ENCODE assay signal across 28 mouse cellular contexts in genomic region chr6:83703722-83704078, GRCm38 (mm10). TPM values are rescaled to one million over a fixed set of nuclear protein-coding genes. Genes with fewer than 3 reads are reported as not detected.
A peak's percentile ranks its signal among the peaks of the same experiment; 100 is the strongest.
DNase-seq lines count a peak whose midpoint lies in the region; ATAC-seq and TF ChIP-seq lines count a peak whose summit lies in the region.
"Had no signal": no experiment of that assay in that cellular context is flagged by ENCODE, and none has a peak within 500 bp of the region (broad histone marks: within the 10 kb centered on the region; RNA-seq: fewer than 3 reads in every experiment).

No protein-coding gene starts in this region.

- TF ChIP-seq CTCF in heart, adult 2 months (IDR thresholded peaks at IDR 0.05), result no peak

- H3K79me2 ChIP-seq in heart, adult 2 months (replicated peaks; ENCODE audit: control insufficient read depth, insufficient read depth, low read length), result no peaks in the 10 kb centered on the region

- no peak overlapping the region for H3K27ac ChIP-seq in forebrain, embryonic 11.5 days (ENCODE audit: low read depth, low read length)
- no peak overlapping the region for H3K27ac ChIP-seq in forebrain, embryonic 10.5 days
- H3K27ac ChIP-seq in intestine, embryonic 14.5 days (ENCODE audit: low read depth), result no peak overlapping the region
- H3K27ac ChIP-seq in intestine, embryonic 16.5 days (ENCODE audit: low read length), result no peak overlapping the region
- H3K27ac ChIP-seq in heart, adult 2 months, result no peak overlapping the region
- H3K27ac ChIP-seq: embryonic facial prominence, embryonic 15.5 days; forebrain, embryonic 12.5 days; gastrocnemius, adult 2 months; hindbrain, postnatal 0 days had no signal

- no peaks in the 10 kb centered on the region for H3K36me3 ChIP-seq in forebrain, embryonic 11.5 days (ENCODE audit: control insufficient read depth, insufficient read depth, low read length)
- H3K36me3 ChIP-seq in forebrain, embryonic 10.5 days (replicated peaks), result no peaks in the 10 kb centered on the region
- H3K36me3 ChIP-seq in intestine, embryonic 14.5 days (ENCODE audit: control insufficient read depth, insufficient read depth, low read length), result no peaks in the 10 kb centered on the region
- no peaks in the 10 kb centered on the region for H3K36me3 ChIP-seq in intestine, embryonic 16.5 days (ENCODE audit: control insufficient read depth, insufficient read depth, low read length)
- no peaks in the 10 kb centered on the region for H3K36me3 ChIP-seq in heart, adult 2 months (ENCODE audit: control insufficient read depth, insufficient read depth, low read length)
- H3K36me3 ChIP-seq: embryonic facial prominence, embryonic 15.5 days; forebrain, embryonic 12.5 days; G1E had no signal

- H3K27me3 ChIP-seq in forebrain, embryonic 11.5 days (ENCODE audit: control insufficient read depth, insufficient read depth, low read length), result peaks cover 87% of the 10 kb centered on the region
- H3K27me3 ChIP-seq in forebrain, embryonic 10.5 days (ENCODE audit: poor library complexity, severe bottlenecking), result peaks cover 100% of the 10 kb centered on the region
- peaks cover 95% of the 10 kb centered on the region for H3K27me3 ChIP-seq in intestine, embryonic 14.5 days (replicated peaks; ENCODE audit: control insufficient read depth, insufficient read depth, low read length)
- peaks cover 81% of the 10 kb centered on the region for H3K27me3 ChIP-seq in intestine, embryonic 16.5 days (replicated peaks; ENCODE audit: control insufficient read depth, insufficient read depth, low read length)
- peaks cover 24% of the 10 kb centered on the region for H3K27me3 ChIP-seq in heart, adult 2 months (ENCODE audit: control insufficient read depth, insufficient read depth, low read length)

- peak; percentile 62 for DNase-seq in forebrain, embryonic 11.5 days (ENCODE audit: low spot score)
- no peak for DNase-seq in forebrain, embryonic 10.5 days (ENCODE audit: extremely low spot score, low spot score)
- peak; percentile 74 for DNase-seq in intestine, embryonic 14.5 days (ENCODE audit: low spot score)
- DNase-seq in induced T-regulatory cell, adult 2 months (ENCODE audit: low read depth), result peak; percentile 36
- DNase-seq in heart, adult 2 months, result no peak
- no peak for DNase-seq in retina, embryonic 14.5 days (ENCODE audit: low spot score)
- DNase-seq: adrenal gland, postnatal 25 days; B cell, adult 2 months; cerebellum, adult 18-20 months; cerebellum, adult 9-11 months; cerebellum, postnatal 36 days; gastrocnemius, adult 2 months; gastrocnemius, postnatal 25 days; heart, postnatal 10 days; heart, postnatal 4 days had no signal

- H3K9me3 ChIP-seq in forebrain, embryonic 11.5 days (ENCODE audit: control insufficient read depth, low read length), result no peaks in the 10 kb centered on the region
- H3K9me3 ChIP-seq in forebrain, embryonic 10.5 days, result peaks cover 6% of the 10 kb centered on the region; the same call in 1 of the 2 replicates
- H3K9me3 ChIP-seq in intestine, embryonic 14.5 days (ENCODE audit: control insufficient read depth, low read length), result no peaks in the 10 kb centered on the region
- H3K9me3 ChIP-seq in intestine, embryonic 16.5 days (ENCODE audit: control insufficient read depth, low read length), result no peaks in the 10 kb centered on the region
- H3K9me3 ChIP-seq: embryonic facial prominence, embryonic 15.5 days; forebrain, embryonic 12.5 days; G1E had no signal

- ATAC-seq in forebrain, embryonic 11.5 days (replicated peaks; ENCODE audit: low FRiP score), result no peak
- ATAC-seq in intestine, embryonic 14.5 days (replicated peaks; ENCODE audit: low FRiP score, low TSS enrichment, low read depth), result no peak
- no peak for ATAC-seq in intestine, embryonic 16.5 days
- ATAC-seq: activated CD4-positive, CD25-positive, alpha-beta regulatory T cell, adult 4 months; CD4-positive, CD25-positive, alpha-beta regulatory T cell, adult 4 months; hindbrain, postnatal 0 days; intestine, postnatal 0 days had no signal

- H3K4me1 ChIP-seq in forebrain, embryonic 11.5 days (replicated peaks; ENCODE audit: control insufficient read depth, insufficient read depth, low read length), result 0 out of 2 replicates have a peak, but pooled peaks cover 3% of the 10 kb centered on the region
- H3K4me1 ChIP-seq in forebrain, embryonic 10.5 days, result peaks cover 7% of the 10 kb centered on the region
- H3K4me1 ChIP-seq in intestine, embryonic 14.5 days (replicated peaks; ENCODE audit: control insufficient read depth, insufficient read depth, low read length), result no peaks in the 10 kb centered on the region
- H3K4me1 ChIP-seq in intestine, embryonic 16.5 days (ENCODE audit: control insufficient read depth, insufficient read depth, low read length), result no peaks in the 10 kb centered on the region
- no peaks in the 10 kb centered on the region for H3K4me1 ChIP-seq in heart, adult 2 months (ENCODE audit: control insufficient read depth, insufficient read depth, low read length)

- H3K9ac ChIP-seq in forebrain, embryonic 11.5 days (ENCODE audit: low read length), result no peak overlapping the region
- no peak overlapping the region for H3K9ac ChIP-seq in intestine, embryonic 14.5 days (ENCODE audit: low read length)
- H3K9ac ChIP-seq in intestine, embryonic 16.5 days (ENCODE audit: low read depth, low read length), result no peak overlapping the region
- H3K9ac ChIP-seq in heart, adult 2 months (ENCODE audit: low read depth, low read length), result no peak overlapping the region
- H3K9ac ChIP-seq: embryonic facial prominence, embryonic 15.5 days; forebrain, embryonic 12.5 days had no signal

- no peak for TF ChIP-seq EP300 in heart, adult 2 months (IDR thresholded peaks at IDR 0.05; ENCODE audit: insufficient read depth, low read depth, low read length)

- intact Hi-C loops in heart, adult 2 months (cut with DNase I), result no loop called here

- TF ChIP-seq POLR2A in heart, adult 2 months (IDR thresholded peaks at IDR 0.05; ENCODE audit: insufficient read depth, low read depth, low read length), result no peak

- WGBS in forebrain, embryonic 11.5 days, result 1% methylated on average over 10 of the region's 10 CpGs
- 1% methylated on average over 10 of the region's 10 CpGs for WGBS in forebrain, embryonic 10.5 days
- WGBS in intestine, embryonic 14.5 days, result under 1% methylated on average over 10 of the region's 10 CpGs
- 2% methylated on average over 10 of the region's 10 CpGs for WGBS in intestine, embryonic 16.5 days
- 5% methylated on average over 10 of the region's 10 CpGs for WGBS in heart, adult 2 months

- no peak overlapping the region for H3K4me3 ChIP-seq in forebrain, embryonic 11.5 days (ENCODE audit: low read depth, low read length)
- no peak overlapping the region for H3K4me3 ChIP-seq in forebrain, embryonic 10.5 days
- no peak overlapping the region for H3K4me3 ChIP-seq in intestine, embryonic 14.5 days (ENCODE audit: low read depth, low read length)
- no peak overlapping the region for H3K4me3 ChIP-seq in intestine, embryonic 16.5 days (ENCODE audit: low read length)
- H3K4me3 ChIP-seq in heart, adult 2 months, result no peak overlapping the region
- H3K4me3 ChIP-seq: embryonic facial prominence, embryonic 15.5 days; erythroblast, embryonic 14.5 days; forebrain, embryonic 12.5 days; gastrocnemius, adult 2 months had no signal

- H3K4me2 ChIP-seq in forebrain, embryonic 11.5 days (ENCODE audit: low read depth, low read length, severe bottlenecking), result no peak overlapping the region
- H3K4me2 ChIP-seq in intestine, embryonic 14.5 days (ENCODE audit: low read length), result no peak overlapping the region
- no peak overlapping the region for H3K4me2 ChIP-seq in intestine, embryonic 16.5 days (ENCODE audit: low read depth, low read length)
- H3K4me2 ChIP-seq: embryonic facial prominence, embryonic 15.5 days; forebrain, embryonic 12.5 days had no signal

RNA-seq across cellular contexts. Expression of gene Vax2, which starts 7.4 kb away (rescaled TPM):
- polyA plus RNA-seq in forebrain, embryonic 11.5 days (2014; fragmentation: Nextera tagmentation; extraction: Ambion mirVana), result 0.21 and 0.60 TPM in 2 replicates
- 3.3 and 4.4 TPM in 2 replicates for polyA plus RNA-seq in forebrain, embryonic 10.5 days (2016; fragmentation: Nextera tagmentation; extraction: Ambion mirVana)
- polyA plus RNA-seq in intestine, embryonic 14.5 days (2014; fragmentation: Nextera tagmentation; extraction: Ambion mirVana), result not detected in 2 replicates
- polyA plus RNA-seq in intestine, embryonic 16.5 days (2015; fragmentation: Nextera tagmentation; extraction: Ambion mirVana), result not detected in 2 replicates
- not detected for total RNA-seq in heart, adult 2 months (2021)
- not detected in 2 replicates for polyA plus RNA-seq in heart, adult 2 months (2012; rRNA removed)
- total RNA-seq: adrenal gland, adult 18-20 months; adrenal gland, postnatal 25 days; G1E; gastrocnemius, adult 2 months; gastrocnemius, postnatal 25 days; granulocyte monocyte progenitor cell, adult 5-6 weeks; heart, postnatal 10 days; heart, postnatal 4 days; hindbrain, postnatal 0 days had no signal
- polyA plus RNA-seq: erythroblast, embryonic 14.5 days; G1E; heart, embryonic 14.5 days; hindbrain, postnatal 0 days; intestine, postnatal 0 days had no signal

RNA-seq across cellular contexts. Expression of gene Cd207, which starts 26.0 kb away (rescaled TPM):
- not detected in 2 replicates for polyA plus RNA-seq in forebrain, embryonic 11.5 days (2014; fragmentation: Nextera tagmentation; extraction: Ambion mirVana)
- not detected in 2 replicates for polyA plus RNA-seq in forebrain, embryonic 10.5 days (2016; fragmentation: Nextera tagmentation; extraction: Ambion mirVana)
- polyA plus RNA-seq in intestine, embryonic 14.5 days (2014; fragmentation: Nextera tagmentation; extraction: Ambion mirVana), result not detected in 2 replicates
- polyA plus RNA-seq in intestine, embryonic 16.5 days (2015; fragmentation: Nextera tagmentation; extraction: Ambion mirVana), result not detected in 2 replicates
- 1 to 10 TPM in 1 of 2 experiments, under 1 TPM in 1; 0.86 to 1.1 TPM for total RNA-seq in heart, adult 2 months (2021)
- polyA plus RNA-seq in heart, adult 2 months (2012; rRNA removed), result 1.6 and 4.2 TPM in 2 replicates
- total RNA-seq: adrenal gland, postnatal 25 days; G1E; gastrocnemius, adult 2 months; gastrocnemius, postnatal 25 days; granulocyte monocyte progenitor cell, adult 5-6 weeks; hindbrain, postnatal 0 days had no signal
- polyA plus RNA-seq: activated CD4-positive, CD25-positive, alpha-beta regulatory T cell, adult 4 months; CD4-positive, CD25-positive, alpha-beta regulatory T cell, adult 4 months; embryonic facial prominence, embryonic 11.5 days; embryonic facial prominence, embryonic 15.5 days; erythroblast, embryonic 14.5 days; forebrain, embryonic 12.5 days; G1E; hindbrain, postnatal 0 days; intestine, postnatal 0 days had no signal

RNA-seq across cellular contexts. Expression of gene Atp6v1b1, which starts 39.1 kb away (rescaled TPM):
- not detected in 2 replicates for polyA plus RNA-seq in forebrain, embryonic 11.5 days (2014; fragmentation: Nextera tagmentation; extraction: Ambion mirVana)
- polyA plus RNA-seq in forebrain, embryonic 10.5 days (2016; fragmentation: Nextera tagmentation; extraction: Ambion mirVana), result not detected in 2 replicates
- not detected in 2 replicates for polyA plus RNA-seq in intestine, embryonic 14.5 days (2014; fragmentation: Nextera tagmentation; extraction: Ambion mirVana)
- not detected in 2 replicates for polyA plus RNA-seq in intestine, embryonic 16.5 days (2015; fragmentation: Nextera tagmentation; extraction: Ambion mirVana)
- not detected for total RNA-seq in heart, adult 2 months (2021)
- polyA plus RNA-seq in heart, adult 2 months (2012; rRNA removed), result 1.4 TPM in 1 of 2 replicates, not detected in the other
- total RNA-seq: adrenal gland, adult 18-20 months; adrenal gland, postnatal 25 days; gastrocnemius, adult 2 months; gastrocnemius, postnatal 25 days; granulocyte monocyte progenitor cell, adult 5-6 weeks; heart, postnatal 10 days; heart, postnatal 4 days; hindbrain, postnatal 0 days had no signal
- polyA plus RNA-seq: activated CD4-positive, CD25-positive, alpha-beta regulatory T cell, adult 4 months; CD4-positive, CD25-positive, alpha-beta regulatory T cell, adult 4 months; erythroblast, embryonic 14.5 days; forebrain, embryonic 12.5 days; G1E; heart, embryonic 14.5 days; hindbrain, postnatal 0 days; intestine, postnatal 0 days had no signal

RNA-seq across cellular contexts. Expression of gene Clec4f, which starts 47.7 kb away (rescaled TPM):
- not detected in 2 replicates for polyA plus RNA-seq in forebrain, embryonic 11.5 days (2014; fragmentation: Nextera tagmentation; extraction: Ambion mirVana)
- not detected in 2 replicates for polyA plus RNA-seq in forebrain, embryonic 10.5 days (2016; fragmentation: Nextera tagmentation; extraction: Ambion mirVana)
- not detected in 2 replicates for polyA plus RNA-seq in intestine, embryonic 14.5 days (2014; fragmentation: Nextera tagmentation; extraction: Ambion mirVana)
- 0.12 and 0.32 TPM in 2 replicates for polyA plus RNA-seq in intestine, embryonic 16.5 days (2015; fragmentation: Nextera tagmentation; extraction: Ambion mirVana)
- under 1 TPM; 0.27 to 0.57 TPM for total RNA-seq in heart, adult 2 months (2021)
- polyA plus RNA-seq in heart, adult 2 months (2012; rRNA removed), result 0.23 TPM in 1 of 2 replicates, not detected in the other
- total RNA-seq: adrenal gland, adult 18-20 months; adrenal gland, postnatal 25 days; gastrocnemius, adult 2 months; gastrocnemius, postnatal 25 days; granulocyte monocyte progenitor cell, adult 5-6 weeks; heart, postnatal 10 days; heart, postnatal 4 days had no signal
- polyA plus RNA-seq: activated CD4-positive, CD25-positive, alpha-beta regulatory T cell, adult 4 months; CD4-positive, CD25-positive, alpha-beta regulatory T cell, adult 4 months; embryonic facial prominence, embryonic 11.5 days; embryonic facial prominence, embryonic 15.5 days; forebrain, embryonic 12.5 days; G1E; hindbrain, postnatal 0 days had no signal

RNA-seq across cellular contexts. Expression of gene Ankrd53, which starts 58.7 kb away (rescaled TPM):
- polyA plus RNA-seq in forebrain, embryonic 11.5 days (2014; fragmentation: Nextera tagmentation; extraction: Ambion mirVana), result 0.25 TPM in 1 of 2 replicates, not detected in the other
- 0.09 and 0.18 TPM in 2 replicates for polyA plus RNA-seq in forebrain, embryonic 10.5 days (2016; fragmentation: Nextera tagmentation; extraction: Ambion mirVana)
- not detected in 2 replicates for polyA plus RNA-seq in intestine, embryonic 14.5 days (2014; fragmentation: Nextera tagmentation; extraction: Ambion mirVana)
- polyA plus RNA-seq in intestine, embryonic 16.5 days (2015; fragmentation: Nextera tagmentation; extraction: Ambion mirVana), result not detected in 2 replicates
- total RNA-seq in heart, adult 2 months (2021), result not detected
- 0.12 TPM in 1 of 2 replicates, not detected in the other for polyA plus RNA-seq in heart, adult 2 months (2012; rRNA removed)
- total RNA-seq: G1E; gastrocnemius, adult 2 months; gastrocnemius, postnatal 25 days; heart, postnatal 10 days; heart, postnatal 4 days; hindbrain, postnatal 0 days had no signal
- polyA plus RNA-seq: activated CD4-positive, CD25-positive, alpha-beta regulatory T cell, adult 4 months; CD4-positive, CD25-positive, alpha-beta regulatory T cell, adult 4 months; embryonic facial prominence, embryonic 11.5 days; embryonic facial prominence, embryonic 15.5 days; erythroblast, embryonic 14.5 days; G1E; heart, embryonic 14.5 days; hindbrain, postnatal 0 days; intestine, postnatal 0 days had no signal

Comparison
In these comparisons a context has a peak if more than half of its experiments do, and no peak if none do; other contexts are left out.
1. DNase-seq: peak in forebrain, embryonic 11.5 days (single experiment), intestine, embryonic 14.5 days (single experiment) and induced T-regulatory cell, adult 2 months (single experiment); none in forebrain, embryonic 10.5 days (single experiment), heart, adult 2 months (0 of 2) and retina, embryonic 14.5 days (single experiment).